Mouse (Mus musculus): ENCODE measurements at regions not wholly inside any gene's neighbourhood (a gene's known extent, or its start where the extent isn't known, plus 50 kb on each side); places are given as distances from the start of the nearest gene placed in this dataset.

GRCm38 (mm10) chr16:77852066-77852781 lies 250.3 kb upstream of the Gm11146 start:
- peaks cover 8% of the 10 kb centered on the region; the same call in 1 of the 2 replicates for H3K4me1 ChIP-seq (ENCODE audit: control insufficient read depth, insufficient read depth, low read length)
- no peaks in the 10 kb centered on the region for H3K9me3 ChIP-seq (replicated peaks; ENCODE audit: control insufficient read depth, low read length, poor library complexity, severe bottlenecking)
- 0 out of 2 replicates have a peak overlapping the region, but pooled peaks have one; percentile 1 for H3K4me2 ChIP-seq (ENCODE audit: low read length)
- no peak overlapping the region for H3K9ac ChIP-seq (ENCODE audit: low read depth, low read length)
- H3K36me3 ChIP-seq (ENCODE audit: control insufficient read depth, insufficient read depth, low read length), result no peaks in the 10 kb centered on the region
- H3K27me3 ChIP-seq (ENCODE audit: control insufficient read depth, insufficient read depth, low read depth, low read length), result no peaks in the 10 kb centered on the region
- H3K4me3 ChIP-seq (ENCODE audit: low read depth, low read length), result no peak overlapping the region
- ATAC-seq, result peak; percentile 89
- H3K27ac ChIP-seq (ENCODE audit: low read length), result peak overlapping the region; percentile 61
- 44% methylated on average over 6 of the region's 6 CpGs for WGBS

- Histone ChIP-seq H3K27ac (ENCODE audit: low read length) (peak overlapping the region; percentile 61), H3K27me3 (ENCODE audit: control insufficient read depth, insufficient read depth, low read depth, low read length) (no peaks in the 10 kb centered on the region), H3K4me3 (ENCODE audit: low read depth, low read length) (no peak overlapping the region), H3K36me3 (ENCODE audit: control insufficient read depth, insufficient read depth, low read length) (no peaks in the 10 kb centered on the region), H3K9ac (ENCODE audit: low read depth, low read length) (no peak overlapping the region), H3K4me2 (ENCODE audit: low read length) (no peak overlapping the region), H3K9me3 (replicated peaks; ENCODE audit: control insufficient read depth, low read length, poor library complexity, severe bottlenecking) (no peaks in the 10 kb centered on the region), H3K4me1 (ENCODE audit: control insufficient read depth, insufficient read depth, low read length) (peaks cover 8% of the 10 kb centered on the region; the same call in 1 of the 2 replicates)
- 31% methylated on average over 13 of the region's 13 CpGs for WGBS
- peak; percentile 95 for ATAC-seq
These were observed 249.5 kb upstream of the Gm11146 start for GRCm38 (mm10) chr16:77851206-77852065.

- 78% methylated on average over 2 of the region's 2 CpGs for WGBS
- no peak overlapping the region for H3K4me2 ChIP-seq (ENCODE audit: low read length)
These were observed 233.9 kb upstream of the Gm11146 start for GRCm38 (mm10) chr16:77835767-77836166.

GRCm38 (mm10) chr16:77827322-77828117 lies 225.6 kb upstream of the Gm11146 start:
- Histone ChIP-seq H3K4me2 (ENCODE audit: low read length) (no peak overlapping the region), H3K27me3 (ENCODE audit: control insufficient read depth, insufficient read depth, low read depth, low read length) (no peaks in the 10 kb centered on the region), H3K4me1 (ENCODE audit: control insufficient read depth, insufficient read depth, low read length) (no peaks in the 10 kb centered on the region), H3K4me3 (ENCODE audit: low read depth, low read length) (no peak overlapping the region), H3K27ac (ENCODE audit: low read length) (no peak overlapping the region), H3K9me3 (replicated peaks; ENCODE audit: control insufficient read depth, low read length, poor library complexity, severe bottlenecking) (no peaks in the 10 kb centered on the region), H3K9ac (ENCODE audit: low read depth, low read length) (no peak overlapping the region), H3K36me3 (ENCODE audit: control insufficient read depth, insufficient read depth, low read length) (no peaks in the 10 kb centered on the region)
- WGBS, result 73% methylated on average over 4 of the region's 4 CpGs
- no peak for ATAC-seq

More at GRCm38 (mm10) chr16:77835767-77836166, 233.9 kb upstream of the Gm11146 start:
- Histone ChIP-seq H3K9ac (ENCODE audit: low read depth, low read length) (no peak overlapping the region), H3K9me3 (replicated peaks; ENCODE audit: control insufficient read depth, low read length, poor library complexity, severe bottlenecking) (no peaks in the 10 kb centered on the region), H3K27ac (ENCODE audit: low read length) (no peak overlapping the region), H3K36me3 (ENCODE audit: control insufficient read depth, insufficient read depth, low read length) (no peaks in the 10 kb centered on the region), H3K4me3 (ENCODE audit: low read depth, low read length) (no peak overlapping the region), H3K4me1 (ENCODE audit: control insufficient read depth, insufficient read depth, low read length) (no peaks in the 10 kb centered on the region), H3K27me3 (ENCODE audit: control insufficient read depth, insufficient read depth, low read depth, low read length) (no peaks in the 10 kb centered on the region)
- no peak for ATAC-seq

GRCm38 (mm10) chr16:77799709-77800108 lies 197.8 kb upstream of the Gm11146 start:
- H3K4me2 ChIP-seq (ENCODE audit: low read length), result no peak overlapping the region
- ATAC-seq, result no peak
- 75% methylated on average over 5 of the region's 5 CpGs for WGBS
- H3K4me3 ChIP-seq (ENCODE audit: low read depth, low read length), result no peak overlapping the region
- H3K27ac ChIP-seq (ENCODE audit: low read length), result no peak overlapping the region
- no peaks in the 10 kb centered on the region for H3K27me3 ChIP-seq (ENCODE audit: control insufficient read depth, insufficient read depth, low read depth, low read length)
- no peaks in the 10 kb centered on the region for H3K36me3 ChIP-seq (ENCODE audit: control insufficient read depth, insufficient read depth, low read length)
- H3K9me3 ChIP-seq (replicated peaks; ENCODE audit: control insufficient read depth, low read length, poor library complexity, severe bottlenecking), result no peaks in the 10 kb centered on the region
- no peak overlapping the region for H3K9ac ChIP-seq (ENCODE audit: low read depth, low read length)
- H3K4me1 ChIP-seq (ENCODE audit: control insufficient read depth, insufficient read depth, low read length), result no peaks in the 10 kb centered on the region

GRCm38 (mm10) chr16:77796926-77797325 lies 195.0 kb upstream of the Gm11146 start:
- H3K27ac ChIP-seq (ENCODE audit: low read length), result no peak overlapping the region
- no peaks in the 10 kb centered on the region for H3K36me3 ChIP-seq (ENCODE audit: control insufficient read depth, insufficient read depth, low read length)
- 76% methylated on average over 4 of the region's 4 CpGs for WGBS
- no peaks in the 10 kb centered on the region for H3K4me1 ChIP-seq (ENCODE audit: control insufficient read depth, insufficient read depth, low read length)
- H3K9ac ChIP-seq (ENCODE audit: low read depth, low read length), result no peak overlapping the region
- H3K4me3 ChIP-seq (ENCODE audit: low read depth, low read length), result no peak overlapping the region
- H3K27me3 ChIP-seq (ENCODE audit: control insufficient read depth, insufficient read depth, low read depth, low read length), result no peaks in the 10 kb centered on the region
- ATAC-seq, result no peak
- no peak overlapping the region for H3K4me2 ChIP-seq (ENCODE audit: low read length)
- H3K9me3 ChIP-seq (replicated peaks; ENCODE audit: control insufficient read depth, low read length, poor library complexity, severe bottlenecking), result no peaks in the 10 kb centered on the region

- Histone ChIP-seq H3K9ac (ENCODE audit: low read depth, low read length) (no peak overlapping the region), H3K4me1 (ENCODE audit: control insufficient read depth, insufficient read depth, low read length) (peaks cover 14% of the 10 kb centered on the region), H3K4me2 (ENCODE audit: low read length) (0 out of 2 replicates have a peak overlapping the region, but pooled peaks have one; percentile 1), H3K4me3 (ENCODE audit: low read depth, low read length) (no peak overlapping the region), H3K27me3 (ENCODE audit: control insufficient read depth, insufficient read depth, low read depth, low read length) (no peaks in the 10 kb centered on the region), H3K27ac (ENCODE audit: low read length) (peak overlapping the region; percentile 93), H3K36me3 (ENCODE audit: control insufficient read depth, insufficient read depth, low read length) (no peaks in the 10 kb centered on the region), H3K9me3 (replicated peaks; ENCODE audit: control insufficient read depth, low read length, poor library complexity, severe bottlenecking) (no peaks in the 10 kb centered on the region)
- peak; percentile 57 for ATAC-seq
- WGBS, result 42% methylated on average over 5 of the region's 5 CpGs
These were observed 187.8 kb upstream of the Gm11146 start for GRCm38 (mm10) chr16:77789652-77790051.

- Histone ChIP-seq H3K27me3 (ENCODE audit: control insufficient read depth, insufficient read depth, low read depth, low read length) (no peaks in the 10 kb centered on the region), H3K9ac (ENCODE audit: low read depth, low read length) (no peak overlapping the region; the same call in 1 of the 2 replicates), H3K4me1 (ENCODE audit: control insufficient read depth, insufficient read depth, low read length) (peaks cover 14% of the 10 kb centered on the region), H3K4me2 (ENCODE audit: low read length) (no peak overlapping the region), H3K4me3 (ENCODE audit: low read depth, low read length) (no peak overlapping the region), H3K9me3 (replicated peaks; ENCODE audit: control insufficient read depth, low read length, poor library complexity, severe bottlenecking) (no peaks in the 10 kb centered on the region), H3K36me3 (ENCODE audit: control insufficient read depth, insufficient read depth, low read length) (no peaks in the 10 kb centered on the region), H3K27ac (ENCODE audit: low read length) (peak overlapping the region; percentile 93)
- WGBS, result 54% methylated on average over 2 of the region's 2 CpGs
- ATAC-seq, result no peak
These were observed 187.3 kb upstream of the Gm11146 start for GRCm38 (mm10) chr16:77789206-77789605.
